Mouse (Mus musculus): ENCODE measurements around the gene Diablo. TPM values are rescaled to one million over a fixed set of nuclear protein-coding genes. Genes with fewer than 3 reads are reported as not detected.

The Diablo gene
- polyA plus RNA-seq, 1 experiment from 2014 or later = 118 TPM

DNA sequence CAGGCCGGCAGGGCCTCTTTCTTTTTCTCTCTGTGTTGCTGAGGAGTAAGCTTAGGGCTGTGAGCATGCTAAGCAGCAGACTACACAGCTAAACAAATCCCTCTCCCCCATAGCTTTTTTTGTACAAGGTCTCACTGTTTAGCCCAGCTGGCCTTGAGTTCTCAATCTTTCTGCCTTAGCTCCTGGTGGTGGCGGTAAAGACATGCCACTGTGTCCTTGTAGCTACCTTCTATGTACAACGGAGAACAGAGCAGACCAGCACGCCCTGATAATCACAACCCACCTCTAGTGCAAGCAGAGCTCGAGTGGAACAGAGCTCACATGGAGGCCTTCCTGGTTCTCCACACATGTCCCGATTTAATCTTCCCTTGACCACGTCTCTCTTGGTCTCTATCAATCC is 4.7 kb upstream of the Diablo start:
- no peak overlapping the region for H3K4me2 ChIP-seq (replicated peaks; ENCODE audit: low read depth, low read length)
- H3K4me1 ChIP-seq (ENCODE audit: control insufficient read depth, insufficient read depth, low read length) = peaks cover 4% of the 10 kb centered on the region; the same call in 1 of the 2 replicates
- no peak overlapping the region for H3K27ac ChIP-seq (ENCODE audit: low read depth, low read length)
- no peaks in the 10 kb centered on the region for H3K9me3 ChIP-seq (ENCODE audit: control insufficient read depth, low read length)
- H3K36me3 ChIP-seq (ENCODE audit: control insufficient read depth, insufficient read depth, low read length) = peaks cover 47% of the 10 kb centered on the region
- H3K9ac ChIP-seq (ENCODE audit: low read depth, low read length) = no peak overlapping the region
- no peaks in the 10 kb centered on the region for H3K27me3 ChIP-seq (ENCODE audit: control insufficient read depth, insufficient read depth, low read length)
- ATAC-seq (ENCODE audit: low FRiP score, low TSS enrichment) = no peak
- WGBS = 85% methylated on average over 7 of the region's 7 CpGs
- H3K4me3 ChIP-seq (ENCODE audit: low read length) = no peak overlapping the region

- no peak overlapping the region for H3K4me3 ChIP-seq (ENCODE audit: low read length)
- H3K36me3 ChIP-seq (ENCODE audit: control insufficient read depth, insufficient read depth, low read length) = peaks cover 22% of the 10 kb centered on the region
- no peak overlapping the region for H3K9ac ChIP-seq (ENCODE audit: low read depth, low read length)
- no peak for ATAC-seq (ENCODE audit: low FRiP score, low TSS enrichment)
- H3K9me3 ChIP-seq (ENCODE audit: control insufficient read depth, low read length) = no peaks in the 10 kb centered on the region
- H3K27me3 ChIP-seq (ENCODE audit: control insufficient read depth, insufficient read depth, low read length) = no peaks in the 10 kb centered on the region
- H3K27ac ChIP-seq (ENCODE audit: low read depth, low read length) = no peak overlapping the region
- H3K4me2 ChIP-seq (replicated peaks; ENCODE audit: low read depth, low read length) = no peak overlapping the region
- H3K4me1 ChIP-seq (ENCODE audit: control insufficient read depth, insufficient read depth, low read length) = peaks cover 4% of the 10 kb centered on the region; the same call in 1 of the 2 replicates
- WGBS = 88% methylated on average over 9 of the region's 9 CpGs
Measured at GRCm38 (mm10) chr5:123525916-123526495, 2.0 kb upstream of the Diablo start.

DNA sequence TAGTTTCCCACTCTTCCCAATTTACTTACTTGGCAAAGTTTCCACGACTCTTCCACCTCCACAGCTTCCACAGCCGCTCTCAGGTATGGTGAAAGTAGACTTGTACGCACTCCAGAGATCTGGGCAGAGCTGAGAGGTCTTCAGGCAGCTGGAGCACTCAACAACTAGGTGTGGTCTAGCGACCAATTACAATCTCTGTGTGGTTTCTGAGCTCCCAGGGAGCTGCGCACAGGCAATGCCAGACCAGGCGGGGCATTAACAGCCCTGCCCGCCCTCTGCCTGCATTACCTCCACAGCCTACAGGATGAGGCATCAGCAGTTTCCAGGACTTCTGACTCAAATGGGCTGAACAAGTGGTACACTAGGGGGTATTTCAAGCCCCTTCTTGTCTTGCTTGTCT is 1.3 kb upstream of the Diablo start, which contains the start of gene Gm49027:
TSS of gene Gm49027 (minus strand) at position 208 of the 400 bp plus-strand sequence.
- H3K9ac ChIP-seq (ENCODE audit: low read depth, low read length) = 0 out of 2 replicates have a peak within 1 kb of the TSS, but pooled peaks have one; percentile 31
- H3K36me3 ChIP-seq (ENCODE audit: control insufficient read depth, insufficient read depth, low read length) = peaks cover 14% of the 10 kb centered on the region
- peak within 1 kb of the TSS; percentile 93 for H3K4me3 ChIP-seq (ENCODE audit: low read length)
- ATAC-seq (ENCODE audit: low FRiP score, low TSS enrichment) = no peak
- no peaks in the 10 kb centered on the region for H3K27me3 ChIP-seq (ENCODE audit: control insufficient read depth, insufficient read depth, low read length)
- WGBS = 85% methylated on average over 7 of the region's 7 CpGs
- H3K9me3 ChIP-seq (ENCODE audit: control insufficient read depth, low read length) = no peaks in the 10 kb centered on the region
- H3K4me1 ChIP-seq (ENCODE audit: control insufficient read depth, insufficient read depth, low read length) = peaks cover 4% of the 10 kb centered on the region; the same call in 1 of the 2 replicates
- H3K27ac ChIP-seq (ENCODE audit: low read depth, low read length) = no peak within 1 kb of the TSS
- peak within 1 kb of the TSS; percentile 90 for H3K4me2 ChIP-seq (replicated peaks; ENCODE audit: low read depth, low read length)

GRCm38 (mm10) chr5:123524393-123524750 is 396 bp upstream of the Diablo start:
- Histone ChIP-seq H3K4me1 (ENCODE audit: control insufficient read depth, insufficient read depth, low read length) (peaks cover 4% of the 10 kb centered on the region; the same call in 1 of the 2 replicates), H3K4me3 (ENCODE audit: low read length) (peak overlapping the region; percentile 93), H3K9ac (ENCODE audit: low read depth, low read length) (0 out of 2 replicates have a peak overlapping the region, but pooled peaks have one; percentile 31), H3K27me3 (ENCODE audit: control insufficient read depth, insufficient read depth, low read length) (no peaks in the 10 kb centered on the region), H3K4me2 (replicated peaks; ENCODE audit: low read depth, low read length) (peak overlapping the region; percentile 90), H3K27ac (ENCODE audit: low read depth, low read length) (no peak overlapping the region), H3K36me3 (ENCODE audit: control insufficient read depth, insufficient read depth, low read length) (peaks cover 12% of the 10 kb centered on the region), H3K9me3 (ENCODE audit: control insufficient read depth, low read length) (no peaks in the 10 kb centered on the region)
- peak; percentile 97 for ATAC-seq (ENCODE audit: low FRiP score, low TSS enrichment)
- WGBS = 2% methylated on average over 27 of the region's 27 CpGs

DNA sequence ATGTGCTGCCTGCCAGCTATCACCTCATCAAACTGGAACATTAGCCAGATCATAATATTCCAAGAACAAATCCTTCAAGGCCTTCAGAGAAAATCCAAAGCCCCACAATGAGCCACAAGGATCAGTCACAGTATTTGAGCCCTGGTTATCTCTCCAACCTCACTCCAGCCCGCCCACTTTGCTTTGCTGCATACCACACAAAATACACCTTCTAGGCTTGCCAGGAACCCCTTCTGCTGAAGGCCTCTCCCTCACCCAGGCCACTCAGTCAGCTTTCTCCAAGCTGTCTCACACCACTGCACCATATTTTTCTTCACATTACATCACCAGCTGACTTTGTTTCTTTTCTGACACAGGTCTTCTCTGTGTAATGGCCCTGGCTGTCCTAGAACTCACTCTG is 1.8 kb downstream of the Diablo start:
- no peak for ATAC-seq (ENCODE audit: low FRiP score, low TSS enrichment)
- Histone ChIP-seq H3K27me3 (ENCODE audit: control insufficient read depth, insufficient read depth, low read length) (no peaks in the 10 kb centered on the region), H3K4me1 (ENCODE audit: control insufficient read depth, insufficient read depth, low read length) (peaks cover 4% of the 10 kb centered on the region; the same call in 1 of the 2 replicates), H3K9me3 (ENCODE audit: control insufficient read depth, low read length) (no peaks in the 10 kb centered on the region), H3K4me3 (ENCODE audit: low read length) (no peak overlapping the region), H3K9ac (ENCODE audit: low read depth, low read length) (no peak overlapping the region; the same call in 1 of the 2 replicates), H3K36me3 (ENCODE audit: control insufficient read depth, insufficient read depth, low read length) (peaks cover 14% of the 10 kb centered on the region), H3K27ac (ENCODE audit: low read depth, low read length) (no peak overlapping the region), H3K4me2 (replicated peaks; ENCODE audit: low read depth, low read length) (no peak overlapping the region)
- WGBS = 88% methylated on average over 1 of the region's 1 CpGs

GRCm38 (mm10) chr5:123521621-123522020 is 2.4 kb downstream of the Diablo start:
- Histone ChIP-seq H3K4me1 (ENCODE audit: control insufficient read depth, insufficient read depth, low read length) (peaks cover 4% of the 10 kb centered on the region; the same call in 1 of the 2 replicates), H3K27me3 (ENCODE audit: control insufficient read depth, insufficient read depth, low read length) (no peaks in the 10 kb centered on the region), H3K27ac (ENCODE audit: low read depth, low read length) (no peak overlapping the region), H3K4me2 (replicated peaks; ENCODE audit: low read depth, low read length) (no peak overlapping the region), H3K36me3 (ENCODE audit: control insufficient read depth, insufficient read depth, low read length) (peaks cover 18% of the 10 kb centered on the region), H3K4me3 (ENCODE audit: low read length) (no peak overlapping the region), H3K9ac (ENCODE audit: low read depth, low read length) (no peak overlapping the region), H3K9me3 (ENCODE audit: control insufficient read depth, low read length) (no peaks in the 10 kb centered on the region)
- 95% methylated on average over 1 of the region's 1 CpGs for WGBS
- no peak for ATAC-seq (ENCODE audit: low FRiP score, low TSS enrichment)

GRCm38 (mm10) chr5:123520666-123521065 is 3.3 kb downstream of the Diablo start:
- Histone ChIP-seq H3K9ac (ENCODE audit: low read depth, low read length) (no peak overlapping the region), H3K4me2 (replicated peaks; ENCODE audit: low read depth, low read length) (no peak overlapping the region), H3K36me3 (ENCODE audit: control insufficient read depth, insufficient read depth, low read length) (peaks cover 27% of the 10 kb centered on the region), H3K27me3 (ENCODE audit: control insufficient read depth, insufficient read depth, low read length) (no peaks in the 10 kb centered on the region), H3K9me3 (ENCODE audit: control insufficient read depth, low read length) (no peaks in the 10 kb centered on the region), H3K27ac (ENCODE audit: low read depth, low read length) (no peak overlapping the region), H3K4me1 (ENCODE audit: control insufficient read depth, insufficient read depth, low read length) (peaks cover 4% of the 10 kb centered on the region; the same call in 1 of the 2 replicates), H3K4me3 (ENCODE audit: low read length) (no peak overlapping the region)
- no peak for ATAC-seq (ENCODE audit: low FRiP score, low TSS enrichment)
- WGBS = 74% methylated on average over 9 of the region's 9 CpGs

- Histone ChIP-seq H3K4me3 (ENCODE audit: low read length) (no peak overlapping the region), H3K9ac (ENCODE audit: low read depth, low read length) (no peak overlapping the region), H3K27ac (ENCODE audit: low read depth, low read length) (no peak overlapping the region), H3K36me3 (ENCODE audit: control insufficient read depth, insufficient read depth, low read length) (peaks cover 36% of the 10 kb centered on the region), H3K27me3 (ENCODE audit: control insufficient read depth, insufficient read depth, low read length) (no peaks in the 10 kb centered on the region; the same call in 1 of the 2 replicates), H3K9me3 (ENCODE audit: control insufficient read depth, low read length) (no peaks in the 10 kb centered on the region), H3K4me1 (ENCODE audit: control insufficient read depth, insufficient read depth, low read length) (no peaks in the 10 kb centered on the region), H3K4me2 (replicated peaks; ENCODE audit: low read depth, low read length) (no peak overlapping the region)
- ATAC-seq (ENCODE audit: low FRiP score, low TSS enrichment) = no peak
- 90% methylated on average over 5 of the region's 5 CpGs for WGBS
Measured at GRCm38 (mm10) chr5:123514871-123515270, 9.1 kb downstream of the Diablo start.

DNA sequence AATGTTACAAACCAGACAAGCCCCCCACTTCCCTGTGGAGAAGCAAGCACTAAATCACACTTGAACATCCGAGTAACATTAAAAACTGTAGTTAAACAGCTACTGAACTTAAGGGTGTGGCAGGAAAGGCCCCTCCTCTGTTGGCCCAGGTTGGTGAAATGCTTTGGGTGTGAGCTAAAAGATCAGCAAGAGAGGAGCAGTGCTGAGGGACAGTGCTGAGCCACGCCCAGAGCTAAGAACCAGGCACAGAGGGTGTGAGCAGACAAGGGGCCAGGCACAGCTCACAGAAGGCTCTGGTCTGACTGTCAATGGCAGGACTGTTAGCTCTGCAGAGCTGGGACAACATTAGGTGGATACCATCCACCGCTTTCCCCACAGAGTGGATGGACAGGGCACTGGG is 11.9 kb downstream of the Diablo start:
- Histone ChIP-seq H3K4me3 (ENCODE audit: low read length) (no peak overlapping the region), H3K4me2 (replicated peaks; ENCODE audit: low read depth, low read length) (no peak overlapping the region), H3K4me1 (ENCODE audit: control insufficient read depth, insufficient read depth, low read length) (no peaks in the 10 kb centered on the region), H3K36me3 (ENCODE audit: control insufficient read depth, insufficient read depth, low read length) (peaks cover 21% of the 10 kb centered on the region), H3K9ac (ENCODE audit: low read depth, low read length) (no peak overlapping the region), H3K27me3 (ENCODE audit: control insufficient read depth, insufficient read depth, low read length) (peaks cover 9% of the 10 kb centered on the region), H3K27ac (ENCODE audit: low read depth, low read length) (no peak overlapping the region), H3K9me3 (ENCODE audit: control insufficient read depth, low read length) (no peaks in the 10 kb centered on the region)
- 71% methylated on average over 3 of the region's 3 CpGs for WGBS
- no peak for ATAC-seq (ENCODE audit: low FRiP score, low TSS enrichment)

All from kidney, embryonic 14.5 days (tissue).